Mouse (Mus musculus) embryo, embryonic 11 days (tissue): ENCODE measurements around the gene Meis2.
A peak's percentile ranks its signal among the peaks of the same experiment; 100 is the strongest.

Experiments used
- DNase-seq: peaks from one replicate; pipeline ENCODE4 v3.0.0-alpha.2; 2015

Meis2 gene

GRCm38 (mm10) chr2:116065570-116066005, at the start of gene Meis2:
TSS of gene Meis2 (minus strand) at chr2:116065839.
- DNase-seq = peak; percentile 93

GRCm38 (mm10) chr2:116106194-116106593, 40.6 kb upstream of the Meis2 start:
- DNase-seq = peak; percentile 23

GRCm38 (mm10) chr2:116105179-116105578, 39.5 kb upstream of the Meis2 start:
- DNase-seq = peak; percentile 30

GRCm38 (mm10) chr2:116103411-116103996, 37.9 kb upstream of the Meis2 start:
- DNase-seq = peak; percentile 74

- peak; percentile 42 for DNase-seq
Measured at GRCm38 (mm10) chr2:116101221-116101620, 35.6 kb upstream of the Meis2 start.

- DNase-seq = no peak
Measured at GRCm38 (mm10) chr2:116080961-116081360, 15.3 kb upstream of the Meis2 start.

GRCm38 (mm10) chr2:116078841-116079240, 13.2 kb upstream of the Meis2 start:
- no peak for DNase-seq

- no peak for DNase-seq
Measured at GRCm38 (mm10) chr2:116077716-116078115, 12.1 kb upstream of the Meis2 start.

- no peak for DNase-seq
Measured at GRCm38 (mm10) chr2:116076752-116077480, 11.3 kb upstream of the Meis2 start.

- peak; percentile 91 for DNase-seq
Measured at GRCm38 (mm10) chr2:116075902-116076301, 10.3 kb upstream of the Meis2 start.

GRCm38 (mm10) chr2:116075477-116075876, 9.8 kb upstream of the Meis2 start:
- DNase-seq = peak; percentile 77

GRCm38 (mm10) chr2:116074726-116075440, 9.2 kb upstream of the Meis2 start:
- DNase-seq = no peak

- DNase-seq = no peak
Measured at GRCm38 (mm10) chr2:116074061-116074460, 8.4 kb upstream of the Meis2 start.

- DNase-seq = no peak
Measured at GRCm38 (mm10) chr2:116073311-116073904, 7.8 kb upstream of the Meis2 start.

- DNase-seq = no peak
Measured at GRCm38 (mm10) chr2:116072706-116073105, 7.1 kb upstream of the Meis2 start.

- DNase-seq = peak; percentile 49
Measured at GRCm38 (mm10) chr2:116072321-116072640, 6.6 kb upstream of the Meis2 start.

- DNase-seq = peak; percentile 89
Measured at GRCm38 (mm10) chr2:116071571-116072320, 6.1 kb upstream of the Meis2 start.

GRCm38 (mm10) chr2:116070614-116071425, 5.2 kb upstream of the Meis2 start:
- DNase-seq = no peak

GRCm38 (mm10) chr2:116069451-116070225, 4.0 kb upstream of the Meis2 start:
- DNase-seq = peak; percentile 74

GRCm38 (mm10) chr2:116068901-116069300, 3.3 kb upstream of the Meis2 start:
- no peak for DNase-seq

GRCm38 (mm10) chr2:116068461-116068860, 2.8 kb upstream of the Meis2 start:
- DNase-seq = no peak
